ENCODE assay signal across 9 mouse cellular contexts in genomic region chr6:139908997-139909669, GRCm38 (mm10).
DNase-seq lines count a peak whose midpoint lies in the region; ATAC-seq lines count a peak whose summit lies in the region.
"Had no signal": no experiment of that assay in that cellular context is flagged by ENCODE, and none has a peak within 500 bp of the region (broad histone marks: within the 10 kb centered on the region; RNA-seq: fewer than 3 reads in every experiment).

No protein-coding gene starts in this region.

- ATAC-seq in limb, embryonic 11.5 days (ENCODE audit: insufficient number of reproducible peaks, low FRiP score, low TSS enrichment, low read depth), result no peak
- ATAC-seq in neural tube, embryonic 14.5 days (ENCODE audit: low read depth), result peak; percentile 74; the same call in 1 of the 2 replicates
- ATAC-seq in megakaryocyte progenitor cell, adult 5-6 weeks (replicated peaks; ENCODE audit: poor library complexity), result no peak

- no peaks in the 10 kb centered on the region for H3K9me3 ChIP-seq in limb, embryonic 11.5 days (ENCODE audit: control insufficient read depth, low read length)
- no peaks in the 10 kb centered on the region for H3K9me3 ChIP-seq in limb, embryonic 10.5 days (replicated peaks)
- no peaks in the 10 kb centered on the region for H3K9me3 ChIP-seq in neural tube, embryonic 14.5 days (ENCODE audit: control insufficient read depth, low read length)

- peak; percentile 39 for DNase-seq in embryo, embryonic 10 days (ENCODE audit: low spot score)
- no peak for DNase-seq in embryo, embryonic 9.5 days (ENCODE audit: extremely low spot score)
- peak; percentile 24 for DNase-seq in limb, embryonic 11.5 days (ENCODE audit: low spot score)
- DNase-seq in limb, embryonic 10.5 days (ENCODE audit: low spot score), result no peak
- peak; percentile 42 to 45 for DNase-seq in heart, postnatal 14 days
- DNase-seq in cerebellum, adult 11-12 months, result no peak

- no peak overlapping the region for H3K4me3 ChIP-seq in limb, embryonic 11.5 days (ENCODE audit: low read depth, low read length)
- H3K4me3 ChIP-seq in limb, embryonic 10.5 days, result no peak overlapping the region
- H3K4me3 ChIP-seq in neural tube, embryonic 14.5 days (ENCODE audit: low read depth, low read length), result no peak overlapping the region

- H3K9ac ChIP-seq in limb, embryonic 11.5 days (ENCODE audit: low read length), result no peak overlapping the region
- no peak overlapping the region for H3K9ac ChIP-seq in neural tube, embryonic 14.5 days (replicated peaks; ENCODE audit: low read depth, low read length)
- H3K9ac ChIP-seq: liver, embryonic 14.5 days had no signal

- intact Hi-C loops in heart, postnatal 14 days (cut with DNase I), result no loop called here

- H3K27me3 ChIP-seq in limb, embryonic 11.5 days (ENCODE audit: control insufficient read depth, insufficient read depth, low read length), result no peaks in the 10 kb centered on the region
- no peaks in the 10 kb centered on the region for H3K27me3 ChIP-seq in limb, embryonic 10.5 days (ENCODE audit: low read depth, poor library complexity, severe bottlenecking)
- no peaks in the 10 kb centered on the region for H3K27me3 ChIP-seq in neural tube, embryonic 14.5 days (ENCODE audit: control insufficient read depth, insufficient read depth, low read length)

- no peaks in the 10 kb centered on the region for H3K4me1 ChIP-seq in limb, embryonic 11.5 days (ENCODE audit: control insufficient read depth, insufficient read depth, low read length)
- H3K4me1 ChIP-seq in limb, embryonic 10.5 days, result peaks cover 4% of the 10 kb centered on the region; the same call in 1 of the 2 replicates
- peaks cover 2% of the 10 kb centered on the region; the same call in 1 of the 2 replicates for H3K4me1 ChIP-seq in neural tube, embryonic 14.5 days (ENCODE audit: control insufficient read depth, insufficient read depth, low read length)

- H3K27ac ChIP-seq in limb, embryonic 11.5 days (replicated peaks; ENCODE audit: low read depth, low read length), result no peak overlapping the region
- H3K27ac ChIP-seq in limb, embryonic 10.5 days, result no peak overlapping the region
- H3K27ac ChIP-seq in neural tube, embryonic 14.5 days (ENCODE audit: low read depth, low read length), result no peak overlapping the region
- H3K27ac ChIP-seq: liver, embryonic 14.5 days had no signal

- no peak overlapping the region for H3K4me2 ChIP-seq in limb, embryonic 11.5 days (ENCODE audit: low read depth, severe bottlenecking)
- peak overlapping the region; percentile 16; the same call in 1 of the 2 replicates for H3K4me2 ChIP-seq in neural tube, embryonic 14.5 days (ENCODE audit: low read depth, low read length)

- H3K36me3 ChIP-seq in limb, embryonic 11.5 days (ENCODE audit: control insufficient read depth, insufficient read depth, low read length), result no peaks in the 10 kb centered on the region
- no peaks in the 10 kb centered on the region for H3K36me3 ChIP-seq in limb, embryonic 10.5 days
- H3K36me3 ChIP-seq in neural tube, embryonic 14.5 days (ENCODE audit: control insufficient read depth, insufficient read depth, low read length), result no peaks in the 10 kb centered on the region

- 53% methylated on average over 12 of the region's 12 CpGs for WGBS in limb, embryonic 11.5 days
- 68% methylated on average over 12 of the region's 12 CpGs for WGBS in limb, embryonic 10.5 days
- WGBS in neural tube, embryonic 14.5 days, result 40% methylated on average over 12 of the region's 12 CpGs

Comparison
In these comparisons a context has a peak if more than half of its experiments do, and no peak if none do; other contexts are left out.
1. DNase-seq: peak in embryo, embryonic 10 days (single experiment), limb, embryonic 11.5 days (single experiment) and heart, postnatal 14 days (2 of 2); none in embryo, embryonic 9.5 days (single experiment), limb, embryonic 10.5 days (single experiment) and cerebellum, adult 11-12 months (single experiment).